Comparison of ENCODE assay signal across 19 mouse cellular contexts in the genomic region with DNA sequence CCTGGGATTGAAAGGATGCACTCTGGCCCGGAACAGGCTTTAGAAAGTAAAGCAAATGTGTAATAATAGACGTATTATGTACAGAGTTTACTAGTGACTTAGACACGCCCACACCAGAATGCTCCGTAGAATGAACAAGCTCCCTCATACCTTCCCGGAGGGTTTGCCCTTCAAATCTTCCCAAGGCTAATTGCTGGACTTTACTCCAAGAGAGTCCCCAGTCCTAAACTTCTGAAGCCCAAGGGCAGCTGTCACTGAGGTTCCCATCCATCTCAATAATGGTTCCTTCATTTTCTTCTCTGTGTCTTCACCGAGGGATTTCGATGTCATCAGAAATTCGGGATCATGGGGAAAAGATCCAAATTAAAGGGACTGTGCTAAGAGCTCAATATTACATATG. TPM values are rescaled to one million over a fixed set of nuclear protein-coding genes. Genes with fewer than 3 reads are reported as not detected.
A peak's percentile ranks its signal among the peaks of the same experiment; 100 is the strongest.
DNase-seq lines count a peak whose midpoint lies in the region; ATAC-seq and TF ChIP-seq lines count a peak whose summit lies in the region.
"Had no signal": no experiment of that assay in that cellular context is flagged by ENCODE, and none has a peak within 500 bp of the region (broad histone marks: within the 10 kb centered on the region; RNA-seq: fewer than 3 reads in every experiment).

No protein-coding gene starts in this region.

- no peak overlapping the region for H3K4me3 ChIP-seq in stomach, postnatal 0 days (ENCODE audit: low read depth, low read length)
- H3K4me3 ChIP-seq: embryonic facial prominence, embryonic 10.5 days; embryonic facial prominence, embryonic 12.5 days; forebrain, embryonic 13.5 days; forebrain, embryonic 15.5 days had no signal

- H3K27me3 ChIP-seq in stomach, postnatal 0 days (ENCODE audit: control insufficient read depth, insufficient read depth, low read length), result no peaks in the 10 kb centered on the region
- H3K27me3 ChIP-seq: embryonic facial prominence, embryonic 12.5 days; forebrain, embryonic 13.5 days; forebrain, embryonic 15.5 days had no signal

- no peak overlapping the region for H3K4me2 ChIP-seq in stomach, postnatal 0 days (replicated peaks; ENCODE audit: low read depth)
- H3K4me2 ChIP-seq: embryonic facial prominence, embryonic 12.5 days; forebrain, embryonic 13.5 days; forebrain, embryonic 15.5 days had no signal

- no peaks in the 10 kb centered on the region for H3K4me1 ChIP-seq in stomach, postnatal 0 days (replicated peaks; ENCODE audit: control insufficient read depth, insufficient read depth)
- H3K4me1 ChIP-seq: forebrain, embryonic 15.5 days had no signal

- ATAC-seq in stomach, postnatal 0 days (ENCODE audit: low FRiP score, low TSS enrichment), result peak; percentile 45; the same call in 1 of the 2 replicates
- ATAC-seq: forebrain, embryonic 13.5 days; forebrain, embryonic 15.5 days; forebrain, postnatal 0 days had no signal

- no peaks in the 10 kb centered on the region for H3K9me3 ChIP-seq in stomach, postnatal 0 days (ENCODE audit: control insufficient read depth, low read length)
- H3K9me3 ChIP-seq: embryonic facial prominence, embryonic 10.5 days; embryonic facial prominence, embryonic 12.5 days; forebrain, embryonic 13.5 days; forebrain, embryonic 15.5 days had no signal

- no peak for TF ChIP-seq EP300 in stomach, postnatal 0 days (optimal IDR thresholded peaks at IDR 0.05)

- TF ChIP-seq CTCF in stomach, postnatal 0 days (IDR thresholded peaks at IDR 0.05; ENCODE audit: low read depth), result no peak

- 79% methylated on average over 8 of the region's 8 CpGs for WGBS in stomach, postnatal 0 days

- peak; percentile 48 for DNase-seq in adrenal gland, adult 2 months
- no peak for DNase-seq in adrenal gland, postnatal 14 days
- DNase-seq in testis, postnatal 10 days (ENCODE audit: low spot score), result peak; percentile 17
- DNase-seq in testis, postnatal 14 days (ENCODE audit: low spot score), result no peak
- no peak for DNase-seq in stomach, postnatal 0 days (ENCODE audit: low spot score)
- no peak for DNase-seq in neural tube, embryonic 10.5 days (ENCODE audit: extremely low spot score, low spot score)
- DNase-seq: adrenal gland, adult 8-10 months; cerebellum, adult 11-12 months; cerebellum, adult 2 months; cerebellum, adult 9-10 months; cerebellum, postnatal 10 days; cerebellum, postnatal 25 days; forebrain, postnatal 0 days had no signal

- no peak overlapping the region for H3K27ac ChIP-seq in stomach, postnatal 0 days (replicated peaks)
- H3K27ac ChIP-seq: embryonic facial prominence, embryonic 10.5 days; embryonic facial prominence, embryonic 12.5 days; forebrain, embryonic 13.5 days; forebrain, embryonic 15.5 days had no signal

- H3K36me3 ChIP-seq in stomach, postnatal 0 days (ENCODE audit: control insufficient read depth, insufficient read depth, low read length), result peaks cover 3% of the 10 kb centered on the region; the same call in 1 of the 2 replicates
- H3K36me3 ChIP-seq: embryonic facial prominence, embryonic 12.5 days; forebrain, embryonic 15.5 days had no signal

- H3K9ac ChIP-seq in stomach, postnatal 0 days (ENCODE audit: low read length), result no peak overlapping the region
- H3K9ac ChIP-seq: embryonic facial prominence, embryonic 12.5 days; forebrain, embryonic 13.5 days; forebrain, embryonic 15.5 days; forebrain, postnatal 0 days had no signal

RNA-seq across cellular contexts. Expression of a gene that starts 26.3 kb away (rescaled TPM):
- total RNA-seq in adrenal gland, adult 2 months (2021), result 10 to 100 TPM; 11.5 to 11.6 TPM
- polyA plus RNA-seq in adrenal gland, adult 2 months (2012; rRNA removed), result 3.8 and 4.9 TPM in 2 replicates
- 9.0 and 9.4 TPM in 2 replicates for total RNA-seq in adrenal gland, postnatal 14 days (2021)
- 12.7 and 14.2 TPM in 2 replicates for polyA plus RNA-seq in stomach, postnatal 0 days (2015; fragmentation: Nextera tagmentation; extraction: Ambion mirVana)
- total RNA-seq: MEL had no signal
- polyA plus RNA-seq: forebrain, embryonic 11.5 days; forebrain, embryonic 15.5 days; forebrain, postnatal 0 days had no signal

Comparison
In these comparisons a context has a peak if more than half of its experiments do, and no peak if none do; other contexts are left out.
1. DNase-seq: peak in adrenal gland, adult 2 months (single experiment) and testis, postnatal 10 days (single experiment); none in adrenal gland, postnatal 14 days (single experiment), testis, postnatal 14 days (single experiment), stomach, postnatal 0 days (single experiment) and neural tube, embryonic 10.5 days (single experiment).